Comparison of ENCODE assay signal across 26 mouse cellular contexts in genomic region chr2:25666516-25666915, GRCm38 (mm10). TPM values are rescaled to one million over a fixed set of nuclear protein-coding genes. Genes with fewer than 3 reads are reported as not detected.
DNase-seq lines count a peak whose midpoint lies in the region; ATAC-seq and TF ChIP-seq lines count a peak whose summit lies in the region.
"Had no signal": no experiment of that assay in that cellular context is flagged by ENCODE, and none has a peak within 500 bp of the region (broad histone marks: within the 10 kb centered on the region; RNA-seq: fewer than 3 reads in every experiment).

No protein-coding gene starts in this region.

- intact Hi-C loops in left cerebral cortex, postnatal 14 days (cut with DNase I) = no loop called here
- intact Hi-C loops in left cerebral cortex, postnatal 4 days (cut with DNase I) = no loop called here

- in situ Hi-C loops in CH12.LX (cut with MboI; ENCODE audit: low pct_ligation_motif_present, low pct_unique_long_range_greater_than_20kb, low sequenced_read_pairs) = no loop called here

- no peaks in the 10 kb centered on the region for H3K79me2 ChIP-seq in CH12.LX (replicated peaks; ENCODE audit: control insufficient read depth, extremely low read depth, insufficient read depth, poor library complexity, severe bottlenecking)

- dilution Hi-C loops in CH12.LX (cut with MboI; ENCODE audit: extremely low pct_ligation_motif_present, extremely low pct_unique_long_range_greater_than_20kb, low sequenced_read_pairs) = no loop called here

- no peak for TF ChIP-seq EP300 in CH12.LX (IDR thresholded peaks at IDR 0.05; ENCODE audit: low read length)

- H3K9ac ChIP-seq in forebrain, embryonic 11.5 days (ENCODE audit: low read length) = no peak overlapping the region
- no peak overlapping the region for H3K9ac ChIP-seq in forebrain, embryonic 12.5 days
- no peak overlapping the region for H3K9ac ChIP-seq in CH12.LX (ENCODE audit: insufficient read depth, low read depth)
- H3K9ac ChIP-seq: embryonic facial prominence, embryonic 12.5 days; forebrain, embryonic 13.5 days; forebrain, embryonic 15.5 days; forebrain, postnatal 0 days had no signal

- no peak overlapping the region for H3K27ac ChIP-seq in forebrain, embryonic 11.5 days (ENCODE audit: low read depth, low read length)
- no peak overlapping the region for H3K27ac ChIP-seq in forebrain, embryonic 12.5 days
- H3K27ac ChIP-seq in CH12.LX (ENCODE audit: insufficient read depth, low read depth) = no peak overlapping the region
- H3K27ac ChIP-seq: embryonic facial prominence, embryonic 10.5 days; embryonic facial prominence, embryonic 12.5 days; forebrain, embryonic 13.5 days; forebrain, embryonic 15.5 days had no signal

- WGBS in forebrain, embryonic 11.5 days = 76% methylated on average over 1 of the region's 1 CpGs
- WGBS in forebrain, embryonic 12.5 days = 64% methylated on average over 1 of the region's 1 CpGs

- H3K4me1 ChIP-seq in forebrain, embryonic 11.5 days (replicated peaks; ENCODE audit: control insufficient read depth, insufficient read depth, low read length) = no peaks in the 10 kb centered on the region
- H3K4me1 ChIP-seq in forebrain, embryonic 12.5 days = no peaks in the 10 kb centered on the region
- peaks cover 0 to 25% of the 10 kb centered on the region in 2 experiments; a peak in 3 of 4 replicates for H3K4me1 ChIP-seq in CH12.LX (ENCODE audit: control insufficient read depth in 1 of 2, insufficient read depth in 2 of 2)
- H3K4me1 ChIP-seq: embryonic facial prominence, embryonic 10.5 days; embryonic facial prominence, embryonic 12.5 days; forebrain, embryonic 13.5 days; forebrain, embryonic 15.5 days had no signal

- H3K9me3 ChIP-seq in forebrain, embryonic 11.5 days (ENCODE audit: control insufficient read depth, low read length) = no peaks in the 10 kb centered on the region
- H3K9me3 ChIP-seq in forebrain, embryonic 12.5 days = no peaks in the 10 kb centered on the region
- no peaks in the 10 kb centered on the region for H3K9me3 ChIP-seq in CH12.LX (replicated peaks; ENCODE audit: low read length)
- H3K9me3 ChIP-seq: embryonic facial prominence, embryonic 10.5 days; embryonic facial prominence, embryonic 12.5 days; forebrain, embryonic 13.5 days; forebrain, embryonic 15.5 days had no signal

- H3K4me2 ChIP-seq in forebrain, embryonic 11.5 days (ENCODE audit: low read depth, low read length, severe bottlenecking) = no peak overlapping the region
- H3K4me2 ChIP-seq in forebrain, embryonic 12.5 days = no peak overlapping the region
- H3K4me2 ChIP-seq in CH12.LX (ENCODE audit: insufficient read depth, low read depth, poor library complexity, severe bottlenecking) = no peak overlapping the region
- H3K4me2 ChIP-seq: embryonic facial prominence, embryonic 12.5 days; forebrain, embryonic 13.5 days; forebrain, embryonic 15.5 days had no signal

- peak; percentile 13 for DNase-seq in forebrain, embryonic 11.5 days (ENCODE audit: low spot score)
- DNase-seq in CH12.LX (ENCODE audit: extremely low read depth) = no peak
- peak; percentile 53 for DNase-seq in induced T-regulatory cell, adult 2 months (ENCODE audit: low read depth)
- DNase-seq in left cerebral cortex, postnatal 14 days (ENCODE audit: low spot score in 2 of 2) = no peak
- no peak for DNase-seq in left cerebral cortex, postnatal 4 days
- no peak for DNase-seq in testis, postnatal 14 days (ENCODE audit: low spot score)
- DNase-seq: adrenal gland, adult 8-10 months; adrenal gland, postnatal 14 days; adrenal gland, postnatal 36 days; B cell, adult 2 months; cerebellum, adult 11-12 months; cerebellum, adult 2 months; cerebellum, adult 9-10 months; cerebellum, postnatal 10 days; cerebellum, postnatal 25 days; forebrain, postnatal 0 days had no signal

- no peaks in the 10 kb centered on the region for H3K36me3 ChIP-seq in forebrain, embryonic 11.5 days (ENCODE audit: control insufficient read depth, insufficient read depth, low read length)
- no peaks in the 10 kb centered on the region for H3K36me3 ChIP-seq in forebrain, embryonic 12.5 days (replicated peaks)
- H3K36me3 ChIP-seq in CH12.LX (replicated peaks in 1 of 2; ENCODE audit: control insufficient read depth in 1 of 2, insufficient read depth in 1 of 2, low read length in 1 of 2) = no peaks in the 10 kb centered on the region
- H3K36me3 ChIP-seq: embryonic facial prominence, embryonic 10.5 days; embryonic facial prominence, embryonic 12.5 days; forebrain, embryonic 15.5 days had no signal

- no peak for TF ChIP-seq RAD21 in CH12.LX (IDR thresholded peaks at IDR 0.05; ENCODE audit: low read depth, low read length)

- no peak overlapping the region for H3K4me3 ChIP-seq in forebrain, embryonic 11.5 days (ENCODE audit: low read depth, low read length)
- H3K4me3 ChIP-seq in forebrain, embryonic 12.5 days (replicated peaks) = no peak overlapping the region
- no peak overlapping the region for H3K4me3 ChIP-seq in CH12.LX (replicated peaks in 1 of 3; ENCODE audit: low read depth in 2 of 3, low read length in 2 of 3, poor library complexity in 1 of 3)
- H3K4me3 ChIP-seq: embryonic facial prominence, embryonic 10.5 days; embryonic facial prominence, embryonic 12.5 days; forebrain, embryonic 13.5 days; forebrain, embryonic 15.5 days had no signal

- H3K27me3 ChIP-seq in forebrain, embryonic 11.5 days (ENCODE audit: control insufficient read depth, insufficient read depth, low read length) = no peaks in the 10 kb centered on the region
- no peaks in the 10 kb centered on the region; the same call in 1 of the 2 replicates for H3K27me3 ChIP-seq in forebrain, embryonic 12.5 days
- H3K27me3 ChIP-seq in CH12.LX (replicated peaks) = peaks cover 10% of the 10 kb centered on the region
- H3K27me3 ChIP-seq: embryonic facial prominence, embryonic 12.5 days; forebrain, embryonic 13.5 days; forebrain, embryonic 15.5 days had no signal

- ATAC-seq in forebrain, embryonic 11.5 days (replicated peaks; ENCODE audit: low FRiP score) = no peak
- no peak for ATAC-seq in forebrain, embryonic 12.5 days (ENCODE audit: low FRiP score)
- ATAC-seq: forebrain, embryonic 13.5 days; forebrain, embryonic 15.5 days; forebrain, postnatal 0 days had no signal

- TF ChIP-seq POLR2A in CH12.LX (IDR thresholded peaks at IDR 0.05; ENCODE audit: low read depth, low read length) = no peak

- no peak for TF ChIP-seq CTCF in CH12.LX (conservative IDR thresholded peaks at IDR 0.05 in 1 of 2, IDR thresholded peaks at IDR 0.05 in 1 of 2; ENCODE audit: low read depth in 2 of 2, low read length in 2 of 2)

TF ChIP-seq in CH12.LX, 34 proteins besides CTCF, POLR2A, EP300 and RAD21:
- TF ChIP-seq PAX5 (IDR thresholded peaks at IDR 0.05; ENCODE audit: low read length) (no peak), BHLHE40 (IDR thresholded peaks at IDR 0.05; ENCODE audit: low read depth, low read length) (0 out of 2 replicates have a peak, but pooled peaks have one; percentile 19)
TF ChIP-seq in CH12.LX: peak in this region for 1.

RNA-seq across cellular contexts. Expression of gene Lcn5, which starts 8.8 kb away (rescaled TPM):
- polyA plus RNA-seq in forebrain, embryonic 11.5 days (2014; fragmentation: Nextera tagmentation; extraction: Ambion mirVana) = not detected in 2 replicates
- polyA plus RNA-seq in forebrain, embryonic 12.5 days (2016; fragmentation: Nextera tagmentation; extraction: Ambion mirVana) = not detected in 2 replicates
- not detected in 2 replicates for total RNA-seq in CH12.LX (2012; rRNA removed)
- not detected in 2 replicates for total RNA-seq in CH12.LX (2014; rRNA removed)
- not detected in 2 replicates for polyA plus RNA-seq in CH12.LX (2012; ENCODE audit: insufficient read length, low read depth)
- not detected for total RNA-seq in left cerebral cortex, postnatal 14 days (2021)
- total RNA-seq in left cerebral cortex, postnatal 4 days (2021) = not detected
- total RNA-seq: adrenal gland, adult 18-20 months; adrenal gland, adult 8-10 months; adrenal gland, postnatal 14 days; adrenal gland, postnatal 36 days; ES-E14; forebrain, postnatal 0 days; MEL had no signal
- polyA plus RNA-seq: cerebellum, adult 2 months; cortical plate, adult 2 months; embryonic facial prominence, embryonic 10.5 days; embryonic facial prominence, embryonic 12.5 days; embryonic facial prominence, embryonic 14.5 days; forebrain, embryonic 13.5 days; forebrain, embryonic 15.5 days; forebrain, postnatal 0 days had no signal

RNA-seq across cellular contexts. Expression of gene Lcn6, which starts 10.1 kb away (rescaled TPM):
- not detected in 2 replicates for polyA plus RNA-seq in forebrain, embryonic 11.5 days (2014; fragmentation: Nextera tagmentation; extraction: Ambion mirVana)
- polyA plus RNA-seq in forebrain, embryonic 12.5 days (2016; fragmentation: Nextera tagmentation; extraction: Ambion mirVana) = not detected in 2 replicates
- total RNA-seq in CH12.LX (2012; rRNA removed) = not detected in 2 replicates
- not detected in 2 replicates for total RNA-seq in CH12.LX (2014; rRNA removed)
- not detected in 2 replicates for polyA plus RNA-seq in CH12.LX (2012; ENCODE audit: insufficient read length, low read depth)
- not detected for total RNA-seq in left cerebral cortex, postnatal 14 days (2021)
- not detected for total RNA-seq in left cerebral cortex, postnatal 4 days (2021)
- total RNA-seq: adrenal gland, adult 18-20 months; adrenal gland, adult 8-10 months; adrenal gland, postnatal 14 days; adrenal gland, postnatal 36 days; ES-E14; forebrain, postnatal 0 days; MEL had no signal
- polyA plus RNA-seq: cerebellum, adult 2 months; cortical plate, adult 2 months; embryonic facial prominence, embryonic 10.5 days; embryonic facial prominence, embryonic 12.5 days; embryonic facial prominence, embryonic 14.5 days; forebrain, embryonic 13.5 days; forebrain, embryonic 15.5 days; forebrain, postnatal 0 days had no signal

RNA-seq across cellular contexts. Expression of gene Lcn8, which starts 13.6 kb away (rescaled TPM):
- not detected in 2 replicates for polyA plus RNA-seq in forebrain, embryonic 11.5 days (2014; fragmentation: Nextera tagmentation; extraction: Ambion mirVana)
- polyA plus RNA-seq in forebrain, embryonic 12.5 days (2016; fragmentation: Nextera tagmentation; extraction: Ambion mirVana) = not detected in 2 replicates
- total RNA-seq in CH12.LX (2012; rRNA removed) (not detected in 2 replicates), CH12.LX (2014; rRNA removed) (not detected in 2 replicates)
- polyA plus RNA-seq in CH12.LX (2012; ENCODE audit: insufficient read length, low read depth) = not detected in 2 replicates
- not detected for total RNA-seq in left cerebral cortex, postnatal 14 days (2021)
- not detected for total RNA-seq in left cerebral cortex, postnatal 4 days (2021)
- total RNA-seq: adrenal gland, adult 18-20 months; adrenal gland, adult 8-10 months; adrenal gland, postnatal 14 days; adrenal gland, postnatal 36 days; ES-E14; forebrain, postnatal 0 days; MEL had no signal
- polyA plus RNA-seq: cerebellum, adult 2 months; cortical plate, adult 2 months; embryonic facial prominence, embryonic 14.5 days; forebrain, embryonic 13.5 days; forebrain, embryonic 15.5 days; forebrain, postnatal 0 days had no signal

RNA-seq across cellular contexts. Expression of gene Lcn10, which starts 16.0 kb away (rescaled TPM):
- not detected in 2 replicates for polyA plus RNA-seq in forebrain, embryonic 11.5 days (2014; fragmentation: Nextera tagmentation; extraction: Ambion mirVana)
- polyA plus RNA-seq in forebrain, embryonic 12.5 days (2016; fragmentation: Nextera tagmentation; extraction: Ambion mirVana) = not detected in 2 replicates
- not detected in 2 replicates for total RNA-seq in CH12.LX (2012; rRNA removed)
- total RNA-seq in CH12.LX (2014; rRNA removed) = not detected in 2 replicates
- polyA plus RNA-seq in CH12.LX (2012; ENCODE audit: insufficient read length, low read depth) = not detected in 2 replicates
- total RNA-seq in left cerebral cortex, postnatal 14 days (2021) = not detected
- total RNA-seq in left cerebral cortex, postnatal 4 days (2021) = not detected
- total RNA-seq: adrenal gland, adult 18-20 months; adrenal gland, adult 8-10 months; adrenal gland, postnatal 14 days; adrenal gland, postnatal 36 days; ES-E14; forebrain, postnatal 0 days; MEL had no signal
- polyA plus RNA-seq: cerebellum, adult 2 months; cortical plate, adult 2 months; embryonic facial prominence, embryonic 10.5 days; embryonic facial prominence, embryonic 12.5 days; embryonic facial prominence, embryonic 14.5 days; forebrain, embryonic 13.5 days; forebrain, embryonic 15.5 days; forebrain, postnatal 0 days had no signal

RNA-seq across cellular contexts. Expression of gene Obp2a, which starts 33.3 kb away (rescaled TPM):
- not detected in 2 replicates for polyA plus RNA-seq in forebrain, embryonic 11.5 days (2014; fragmentation: Nextera tagmentation; extraction: Ambion mirVana)
- not detected in 2 replicates for polyA plus RNA-seq in forebrain, embryonic 12.5 days (2016; fragmentation: Nextera tagmentation; extraction: Ambion mirVana)
- total RNA-seq in CH12.LX (2012; rRNA removed) (not detected in 2 replicates), CH12.LX (2014; rRNA removed) (not detected in 2 replicates)
- not detected in 2 replicates for polyA plus RNA-seq in CH12.LX (2012; ENCODE audit: insufficient read length, low read depth)
- not detected for total RNA-seq in left cerebral cortex, postnatal 14 days (2021)
- total RNA-seq in left cerebral cortex, postnatal 4 days (2021) = not detected
- total RNA-seq: ES-E14; forebrain, postnatal 0 days; MEL had no signal
- polyA plus RNA-seq: cerebellum, adult 2 months; cortical plate, adult 2 months; embryonic facial prominence, embryonic 10.5 days; embryonic facial prominence, embryonic 12.5 days; embryonic facial prominence, embryonic 14.5 days; forebrain, embryonic 13.5 days; forebrain, embryonic 15.5 days; forebrain, postnatal 0 days had no signal

Comparison
In these comparisons a context has a peak if more than half of its experiments do, and no peak if none do; other contexts are left out.
1. DNase-seq: peak in forebrain, embryonic 11.5 days (single experiment) and induced T-regulatory cell, adult 2 months (single experiment); none in CH12.LX (single experiment), left cerebral cortex, postnatal 14 days (0 of 2), left cerebral cortex, postnatal 4 days (single experiment) and testis, postnatal 14 days (single experiment).